Mouse (Mus musculus): ENCODE measurements at regions not wholly inside any gene's neighbourhood (a gene's known extent, or its start where the extent isn't known, plus 50 kb on each side); places are given as distances from the start of the nearest gene placed in this dataset.

- Histone ChIP-seq H3K4me1 (replicated peaks; ENCODE audit: control insufficient read depth, insufficient read depth, low read length) (no peaks in the 10 kb centered on the region), H3K36me3 (ENCODE audit: control insufficient read depth, insufficient read depth, low read length) (no peaks in the 10 kb centered on the region), H3K9ac (ENCODE audit: low read depth, low read length) (no peak overlapping the region), H3K4me2 (no peak overlapping the region), H3K9me3 (ENCODE audit: control insufficient read depth, low read length) (no peaks in the 10 kb centered on the region), H3K27ac (ENCODE audit: low read depth, low read length) (no peak overlapping the region), H3K27me3 (replicated peaks; ENCODE audit: control insufficient read depth, insufficient read depth, low read length) (no peaks in the 10 kb centered on the region), H3K4me3 (ENCODE audit: low read depth, low read length) (no peak overlapping the region)
- DNase-seq (ENCODE audit: low spot score): no peak
- ATAC-seq (replicated peaks; ENCODE audit: low FRiP score): no peak
- WGBS: 73% methylated on average over 8 of the region's 8 CpGs
Measured at GRCm38 (mm10) chr15:97457468-97457867, 210.4 kb upstream of the Amigo2 start.

- no peak for DNase-seq (ENCODE audit: low spot score)
- no peak overlapping the region for H3K9ac ChIP-seq (ENCODE audit: low read depth, low read length)
Measured at GRCm38 (mm10) chr15:97456991-97457390, 209.9 kb upstream of the Amigo2 start.

GRCm38 (mm10) chr15:97455672-97456071 is 208.6 kb upstream of the Amigo2 start:
- no peak overlapping the region for H3K27ac ChIP-seq (ENCODE audit: low read depth, low read length)
- DNase-seq (ENCODE audit: low spot score): no peak
- H3K4me1 ChIP-seq (replicated peaks; ENCODE audit: control insufficient read depth, insufficient read depth, low read length): no peaks in the 10 kb centered on the region
- no peaks in the 10 kb centered on the region for H3K9me3 ChIP-seq (ENCODE audit: control insufficient read depth, low read length)
- no peak for ATAC-seq (replicated peaks; ENCODE audit: low FRiP score)
- H3K9ac ChIP-seq (ENCODE audit: low read depth, low read length): no peak overlapping the region
- 37% methylated on average over 5 of the region's 5 CpGs for WGBS
- H3K36me3 ChIP-seq (ENCODE audit: control insufficient read depth, insufficient read depth, low read length): no peaks in the 10 kb centered on the region
- H3K4me2 ChIP-seq: no peak overlapping the region
- no peaks in the 10 kb centered on the region for H3K27me3 ChIP-seq (replicated peaks; ENCODE audit: control insufficient read depth, insufficient read depth, low read length)
- no peak overlapping the region for H3K4me3 ChIP-seq (ENCODE audit: low read depth, low read length)

More at GRCm38 (mm10) chr15:97456991-97457390, 209.9 kb upstream of the Amigo2 start:
- no peak overlapping the region for H3K4me3 ChIP-seq (ENCODE audit: low read depth, low read length)
- H3K36me3 ChIP-seq (ENCODE audit: control insufficient read depth, insufficient read depth, low read length): no peaks in the 10 kb centered on the region
- 87% methylated on average over 16 of the region's 16 CpGs for WGBS
- ATAC-seq (replicated peaks; ENCODE audit: low FRiP score): no peak
- no peaks in the 10 kb centered on the region for H3K27me3 ChIP-seq (replicated peaks; ENCODE audit: control insufficient read depth, insufficient read depth, low read length)
- H3K27ac ChIP-seq (ENCODE audit: low read depth, low read length): no peak overlapping the region
- H3K4me2 ChIP-seq: no peak overlapping the region
- H3K4me1 ChIP-seq (replicated peaks; ENCODE audit: control insufficient read depth, insufficient read depth, low read length): no peaks in the 10 kb centered on the region
- no peaks in the 10 kb centered on the region for H3K9me3 ChIP-seq (ENCODE audit: control insufficient read depth, low read length)

- WGBS: 65% methylated on average over 3 of the region's 3 CpGs
- H3K4me1 ChIP-seq (replicated peaks; ENCODE audit: control insufficient read depth, insufficient read depth, low read length): no peaks in the 10 kb centered on the region
- H3K9me3 ChIP-seq (ENCODE audit: control insufficient read depth, low read length): no peaks in the 10 kb centered on the region
- H3K4me2 ChIP-seq: no peak overlapping the region
- H3K27me3 ChIP-seq (replicated peaks; ENCODE audit: control insufficient read depth, insufficient read depth, low read length): no peaks in the 10 kb centered on the region
- no peak overlapping the region for H3K27ac ChIP-seq (ENCODE audit: low read depth, low read length)
- H3K4me3 ChIP-seq (ENCODE audit: low read depth, low read length): no peak overlapping the region
- no peaks in the 10 kb centered on the region for H3K36me3 ChIP-seq (ENCODE audit: control insufficient read depth, insufficient read depth, low read length)
- no peak for DNase-seq (ENCODE audit: low spot score)
- H3K9ac ChIP-seq (ENCODE audit: low read depth, low read length): no peak overlapping the region
- ATAC-seq (replicated peaks; ENCODE audit: low FRiP score): no peak
Measured at GRCm38 (mm10) chr15:97449724-97450123, 202.6 kb upstream of the Amigo2 start.

- H3K4me1 ChIP-seq (replicated peaks; ENCODE audit: control insufficient read depth, insufficient read depth, low read length): no peaks in the 10 kb centered on the region
- H3K36me3 ChIP-seq (ENCODE audit: control insufficient read depth, insufficient read depth, low read length): no peaks in the 10 kb centered on the region
- no peaks in the 10 kb centered on the region for H3K9me3 ChIP-seq (ENCODE audit: control insufficient read depth, low read length)
- DNase-seq (ENCODE audit: low spot score): no peak
- no peak overlapping the region for H3K27ac ChIP-seq (ENCODE audit: low read depth, low read length)
- ATAC-seq (replicated peaks; ENCODE audit: low FRiP score): no peak
- H3K4me3 ChIP-seq (ENCODE audit: low read depth, low read length): no peak overlapping the region
- no peaks in the 10 kb centered on the region for H3K27me3 ChIP-seq (replicated peaks; ENCODE audit: control insufficient read depth, insufficient read depth, low read length)
- H3K4me2 ChIP-seq: no peak overlapping the region
- H3K9ac ChIP-seq (ENCODE audit: low read depth, low read length): no peak overlapping the region
- 66% methylated on average over 6 of the region's 6 CpGs for WGBS
Measured at GRCm38 (mm10) chr15:97449001-97449400, 201.9 kb upstream of the Amigo2 start.

GRCm38 (mm10) chr15:97448243-97448880 is 201.3 kb upstream of the Amigo2 start:
- 40% methylated on average over 5 of the region's 5 CpGs for WGBS
- Histone ChIP-seq H3K36me3 (ENCODE audit: control insufficient read depth, insufficient read depth, low read length) (no peaks in the 10 kb centered on the region), H3K4me3 (ENCODE audit: low read depth, low read length) (no peak overlapping the region)

GRCm38 (mm10) chr15:97446181-97446580 is 199.1 kb upstream of the Amigo2 start:
- WGBS: 83% methylated on average over 9 of the region's 9 CpGs
- H3K4me1 ChIP-seq (replicated peaks; ENCODE audit: control insufficient read depth, insufficient read depth, low read length): no peaks in the 10 kb centered on the region
- ATAC-seq (replicated peaks; ENCODE audit: low FRiP score) (no peak), DNase-seq (ENCODE audit: low spot score) (no peak)
- no peaks in the 10 kb centered on the region for H3K27me3 ChIP-seq (replicated peaks; ENCODE audit: control insufficient read depth, insufficient read depth, low read length)
- no peak overlapping the region for H3K4me3 ChIP-seq (ENCODE audit: low read depth, low read length)
- no peaks in the 10 kb centered on the region for H3K36me3 ChIP-seq (ENCODE audit: control insufficient read depth, insufficient read depth, low read length)
- no peaks in the 10 kb centered on the region for H3K9me3 ChIP-seq (ENCODE audit: control insufficient read depth, low read length)
- H3K4me2 ChIP-seq: no peak overlapping the region
- H3K27ac ChIP-seq (ENCODE audit: low read depth, low read length): no peak overlapping the region
- no peak overlapping the region for H3K9ac ChIP-seq (ENCODE audit: low read depth, low read length)

More at GRCm38 (mm10) chr15:97448243-97448880, 201.3 kb upstream of the Amigo2 start:
- Histone ChIP-seq H3K9ac (ENCODE audit: low read depth, low read length) (no peak overlapping the region), H3K27me3 (replicated peaks; ENCODE audit: control insufficient read depth, insufficient read depth, low read length) (no peaks in the 10 kb centered on the region), H3K4me1 (replicated peaks; ENCODE audit: control insufficient read depth, insufficient read depth, low read length) (no peaks in the 10 kb centered on the region), H3K4me2 (no peak overlapping the region), H3K27ac (ENCODE audit: low read depth, low read length) (no peak overlapping the region), H3K9me3 (ENCODE audit: control insufficient read depth, low read length) (no peaks in the 10 kb centered on the region)
- ATAC-seq (replicated peaks; ENCODE audit: low FRiP score) (no peak), DNase-seq (ENCODE audit: low spot score) (no peak)

- Histone ChIP-seq H3K4me1 (replicated peaks; ENCODE audit: control insufficient read depth, insufficient read depth, low read length) (no peaks in the 10 kb centered on the region), H3K9me3 (ENCODE audit: control insufficient read depth, low read length) (0 out of 2 replicates have a peak, but pooled peaks cover 3% of the 10 kb centered on the region), H3K27ac (ENCODE audit: low read depth, low read length) (no peak overlapping the region), H3K4me2 (no peak overlapping the region), H3K4me3 (ENCODE audit: low read depth, low read length) (no peak overlapping the region), H3K9ac (ENCODE audit: low read depth, low read length) (no peak overlapping the region), H3K27me3 (replicated peaks; ENCODE audit: control insufficient read depth, insufficient read depth, low read length) (no peaks in the 10 kb centered on the region), H3K36me3 (ENCODE audit: control insufficient read depth, insufficient read depth, low read length) (no peaks in the 10 kb centered on the region)
- DNase-seq (ENCODE audit: low spot score) (no peak), ATAC-seq (replicated peaks; ENCODE audit: low FRiP score) (no peak)
- WGBS: 85% methylated on average over 5 of the region's 5 CpGs
Measured at GRCm38 (mm10) chr15:97438235-97438760, 191.2 kb upstream of the Amigo2 start.

All from liver, embryonic 11.5 days (tissue).